9 mouse cellular contexts compared by ENCODE assay signal in genomic region chr9:107566855-107567254, GRCm38 (mm10). TPM values are rescaled to one million over a fixed set of nuclear protein-coding genes. Genes with fewer than 3 reads are reported as not detected.
DNase-seq lines count a peak whose midpoint lies in the region; ATAC-seq and TF ChIP-seq lines count a peak whose summit lies in the region.
"Had no signal": no experiment of that assay in that cellular context is flagged by ENCODE, and none has a peak within 500 bp of the region (broad histone marks: within the 10 kb centered on the region; RNA-seq: fewer than 3 reads in every experiment).

No protein-coding gene starts in this region.

- TF ChIP-seq CTCF in forebrain, postnatal 0 days (IDR thresholded peaks at IDR 0.05; ENCODE audit: low read depth), result no peak

- H3K27me3 ChIP-seq in forebrain, embryonic 10.5 days (ENCODE audit: poor library complexity, severe bottlenecking), result no peaks in the 10 kb centered on the region
- H3K27me3 ChIP-seq in forebrain, postnatal 0 days (ENCODE audit: insufficient read depth, low read length), result no peaks in the 10 kb centered on the region
- H3K27me3 ChIP-seq in lung, embryonic 16.5 days (ENCODE audit: control insufficient read depth, insufficient read depth, low read depth, low read length), result no peaks in the 10 kb centered on the region
- H3K27me3 ChIP-seq: midbrain, embryonic 12.5 days had no signal

- intact Hi-C loops in left cerebral cortex, postnatal 25 days (cut with DNase I), result no loop called here

- H3K36me3 ChIP-seq in forebrain, embryonic 10.5 days (replicated peaks), result peaks cover 53% of the 10 kb centered on the region
- H3K36me3 ChIP-seq in forebrain, postnatal 0 days (ENCODE audit: insufficient read depth), result peaks cover 25% of the 10 kb centered on the region
- peaks cover 11% of the 10 kb centered on the region for H3K36me3 ChIP-seq in lung, embryonic 16.5 days (ENCODE audit: control insufficient read depth, insufficient read depth, low read length)

- peak overlapping the region; percentile 94 for H3K27ac ChIP-seq in forebrain, embryonic 10.5 days
- H3K27ac ChIP-seq in forebrain, postnatal 0 days (ENCODE audit: low read depth, low read length), result no peak overlapping the region
- peak overlapping the region; percentile 95 for H3K27ac ChIP-seq in lung, embryonic 16.5 days (ENCODE audit: low read length)

- ATAC-seq in forebrain, postnatal 0 days, result no peak
- peak; percentile 23 for ATAC-seq in lung, embryonic 16.5 days (ENCODE audit: low read depth)

- DNase-seq in forebrain, embryonic 10.5 days (ENCODE audit: extremely low spot score, low spot score), result no peak
- no peak for DNase-seq in forebrain, postnatal 0 days
- peak; percentile 99 for DNase-seq in heart, adult 11 months
- peak; percentile 78 for DNase-seq in kidney, adult 9 months
- no peak for DNase-seq in urinary bladder, adult 2 months (ENCODE audit: low spot score)
- DNase-seq in left cerebral cortex, postnatal 25 days (ENCODE audit: low spot score in 2 of 2), result no peak
- DNase-seq in layer of hippocampus, adult 8-10 months (ENCODE audit: low spot score in 2 of 2), result no peak

- H3K9me3 ChIP-seq in forebrain, embryonic 10.5 days, result no peaks in the 10 kb centered on the region
- H3K9me3 ChIP-seq in forebrain, postnatal 0 days (ENCODE audit: low read length), result no peaks in the 10 kb centered on the region
- no peaks in the 10 kb centered on the region for H3K9me3 ChIP-seq in lung, embryonic 16.5 days (ENCODE audit: control insufficient read depth, low read length)
- H3K9me3 ChIP-seq: midbrain, embryonic 12.5 days had no signal

- H3K9ac ChIP-seq in forebrain, postnatal 0 days, result no peak overlapping the region
- no peak overlapping the region for H3K9ac ChIP-seq in lung, embryonic 16.5 days (ENCODE audit: low read length)

- no peak overlapping the region for H3K4me2 ChIP-seq in forebrain, postnatal 0 days (ENCODE audit: low read depth)
- peak overlapping the region; percentile 71 for H3K4me2 ChIP-seq in lung, embryonic 16.5 days (ENCODE audit: low read depth, low read length)

- WGBS in forebrain, embryonic 10.5 days, result 65% methylated on average over 3 of the region's 3 CpGs
- 77% methylated on average over 3 of the region's 3 CpGs for WGBS in forebrain, postnatal 0 days
- 64% methylated on average over 3 of the region's 3 CpGs for WGBS in lung, embryonic 16.5 days

- peaks cover 88% of the 10 kb centered on the region for H3K4me1 ChIP-seq in forebrain, embryonic 10.5 days
- H3K4me1 ChIP-seq in forebrain, postnatal 0 days (ENCODE audit: insufficient read depth), result peaks cover 35% of the 10 kb centered on the region
- H3K4me1 ChIP-seq in lung, embryonic 16.5 days (replicated peaks; ENCODE audit: control insufficient read depth, insufficient read depth, low read length), result peaks cover 47% of the 10 kb centered on the region

- H3K4me3 ChIP-seq in forebrain, embryonic 10.5 days, result peak overlapping the region; percentile 93
- H3K4me3 ChIP-seq in forebrain, postnatal 0 days (ENCODE audit: low read depth, low read length), result no peak overlapping the region
- H3K4me3 ChIP-seq in lung, embryonic 16.5 days (ENCODE audit: low read length), result peak overlapping the region; percentile 23

RNA-seq across cellular contexts. Expression of gene Hyal2, which starts 0.9 kb away (rescaled TPM):
- polyA plus RNA-seq in forebrain, embryonic 10.5 days (2016; fragmentation: Nextera tagmentation; extraction: Ambion mirVana), result 147 TPM in 2 replicates
- 48.5 and 51.5 TPM in 2 replicates for total RNA-seq in forebrain, postnatal 0 days (2014; rRNA removed)
- 42.2 and 43.1 TPM in 2 replicates for polyA plus RNA-seq in forebrain, postnatal 0 days (2015; fragmentation: Nextera tagmentation; extraction: Ambion mirVana)
- 101 and 102 TPM in 2 replicates for polyA plus RNA-seq in lung, embryonic 16.5 days (2015; fragmentation: Nextera tagmentation; extraction: Ambion mirVana)
- 24.0 and 35.6 TPM in 2 replicates for polyA plus RNA-seq in urinary bladder, adult 2 months (2012; rRNA removed)
- 10 to 100 TPM in 1 of 2 experiments, 1 to 10 TPM in 1; 9.3 to 10.1 TPM for total RNA-seq in left cerebral cortex, postnatal 25 days (2021)
- total RNA-seq in layer of hippocampus, adult 8-10 months (2022), result 10 to 100 TPM; 12.9 to 16.6 (median 16.4) TPM

RNA-seq across cellular contexts. Expression of gene Tusc2, which starts 3.8 kb away (rescaled TPM):
- polyA plus RNA-seq in forebrain, embryonic 10.5 days (2016; fragmentation: Nextera tagmentation; extraction: Ambion mirVana), result 73.3 and 74.1 TPM in 2 replicates
- 109 and 118 TPM in 2 replicates for total RNA-seq in forebrain, postnatal 0 days (2014; rRNA removed)
- 128 and 129 TPM in 2 replicates for polyA plus RNA-seq in forebrain, postnatal 0 days (2015; fragmentation: Nextera tagmentation; extraction: Ambion mirVana)
- polyA plus RNA-seq in lung, embryonic 16.5 days (2015; fragmentation: Nextera tagmentation; extraction: Ambion mirVana), result 35.6 and 41.6 TPM in 2 replicates
- 43.9 and 50.6 TPM in 2 replicates for polyA plus RNA-seq in urinary bladder, adult 2 months (2012; rRNA removed)
- 10 to 100 TPM; 86.5 to 94.7 TPM for total RNA-seq in left cerebral cortex, postnatal 25 days (2021)
- 10 to 100 TPM; 73.2 to 83.4 (median 76.0) TPM for total RNA-seq in layer of hippocampus, adult 8-10 months (2022)

RNA-seq across cellular contexts. Expression of gene Hyal1, which starts 9.9 kb away (rescaled TPM):
- 6.8 and 7.4 TPM in 2 replicates for polyA plus RNA-seq in forebrain, embryonic 10.5 days (2016; fragmentation: Nextera tagmentation; extraction: Ambion mirVana)
- 3.5 and 3.9 TPM in 2 replicates for total RNA-seq in forebrain, postnatal 0 days (2014; rRNA removed)
- polyA plus RNA-seq in forebrain, postnatal 0 days (2015; fragmentation: Nextera tagmentation; extraction: Ambion mirVana), result 1.9 and 2.0 TPM in 2 replicates
- polyA plus RNA-seq in lung, embryonic 16.5 days (2015; fragmentation: Nextera tagmentation; extraction: Ambion mirVana), result 10.1 and 13.8 TPM in 2 replicates
- 16.8 and 24.9 TPM in 2 replicates for polyA plus RNA-seq in urinary bladder, adult 2 months (2012; rRNA removed)
- total RNA-seq in left cerebral cortex, postnatal 25 days (2021), result 1 to 10 TPM; 5.0 to 7.4 TPM
- total RNA-seq in layer of hippocampus, adult 8-10 months (2022), result 1 to 10 TPM; 7.6 to 9.7 (median 8.4) TPM

RNA-seq across cellular contexts. Expression of gene Naa80, which starts 11.8 kb away (rescaled TPM):
- 13.9 and 17.9 TPM in 2 replicates for polyA plus RNA-seq in forebrain, embryonic 10.5 days (2016; fragmentation: Nextera tagmentation; extraction: Ambion mirVana)
- 15.8 and 27.0 TPM in 2 replicates for total RNA-seq in forebrain, postnatal 0 days (2014; rRNA removed)
- 18.8 and 21.3 TPM in 2 replicates for polyA plus RNA-seq in forebrain, postnatal 0 days (2015; fragmentation: Nextera tagmentation; extraction: Ambion mirVana)
- polyA plus RNA-seq in lung, embryonic 16.5 days (2015; fragmentation: Nextera tagmentation; extraction: Ambion mirVana), result 22.3 and 23.0 TPM in 2 replicates
- polyA plus RNA-seq in urinary bladder, adult 2 months (2012; rRNA removed), result 24.6 and 37.3 TPM in 2 replicates
- 10 to 100 TPM; 10.8 to 11.3 TPM for total RNA-seq in left cerebral cortex, postnatal 25 days (2021)
- total RNA-seq in layer of hippocampus, adult 8-10 months (2022), result 10 to 100 TPM; 11.8 to 18.4 (median 15.4) TPM

RNA-seq across cellular contexts. Expression of gene Hyal3, which starts 13.8 kb away (rescaled TPM):
- 0.42 and 0.47 TPM in 2 replicates for polyA plus RNA-seq in forebrain, embryonic 10.5 days (2016; fragmentation: Nextera tagmentation; extraction: Ambion mirVana)
- total RNA-seq in forebrain, postnatal 0 days (2014; rRNA removed), result 1.00 and 2.9 TPM in 2 replicates
- 1.3 and 1.5 TPM in 2 replicates for polyA plus RNA-seq in forebrain, postnatal 0 days (2015; fragmentation: Nextera tagmentation; extraction: Ambion mirVana)
- 0.97 and 1.6 TPM in 2 replicates for polyA plus RNA-seq in lung, embryonic 16.5 days (2015; fragmentation: Nextera tagmentation; extraction: Ambion mirVana)
- 0.50 and 0.52 TPM in 2 replicates for polyA plus RNA-seq in urinary bladder, adult 2 months (2012; rRNA removed)
- 1 to 10 TPM in 1 of 2 experiments, under 1 TPM in 1; 0.96 to 1.1 TPM for total RNA-seq in left cerebral cortex, postnatal 25 days (2021)
- total RNA-seq in layer of hippocampus, adult 8-10 months (2022), result 1 to 10 TPM; 1.7 to 2.4 (median 1.9) TPM

Comparison
In these comparisons a context has a peak if more than half of its experiments do, and no peak if none do; other contexts are left out.
1. DNase-seq: peak in heart, adult 11 months (single experiment) and kidney, adult 9 months (single experiment); none in forebrain, embryonic 10.5 days (single experiment), forebrain, postnatal 0 days (single experiment), urinary bladder, adult 2 months (single experiment), left cerebral cortex, postnatal 25 days (0 of 2) and layer of hippocampus, adult 8-10 months (0 of 2).